Mouse (Mus musculus): ENCODE measurements around the gene Rsph4a.
"Not testable (repeated sequence)": the region's sequence is repeated elsewhere in the genome, so short reads cannot be mapped to it uniquely, and the experiment has no call there.

Gene Rsph4a

DNA sequence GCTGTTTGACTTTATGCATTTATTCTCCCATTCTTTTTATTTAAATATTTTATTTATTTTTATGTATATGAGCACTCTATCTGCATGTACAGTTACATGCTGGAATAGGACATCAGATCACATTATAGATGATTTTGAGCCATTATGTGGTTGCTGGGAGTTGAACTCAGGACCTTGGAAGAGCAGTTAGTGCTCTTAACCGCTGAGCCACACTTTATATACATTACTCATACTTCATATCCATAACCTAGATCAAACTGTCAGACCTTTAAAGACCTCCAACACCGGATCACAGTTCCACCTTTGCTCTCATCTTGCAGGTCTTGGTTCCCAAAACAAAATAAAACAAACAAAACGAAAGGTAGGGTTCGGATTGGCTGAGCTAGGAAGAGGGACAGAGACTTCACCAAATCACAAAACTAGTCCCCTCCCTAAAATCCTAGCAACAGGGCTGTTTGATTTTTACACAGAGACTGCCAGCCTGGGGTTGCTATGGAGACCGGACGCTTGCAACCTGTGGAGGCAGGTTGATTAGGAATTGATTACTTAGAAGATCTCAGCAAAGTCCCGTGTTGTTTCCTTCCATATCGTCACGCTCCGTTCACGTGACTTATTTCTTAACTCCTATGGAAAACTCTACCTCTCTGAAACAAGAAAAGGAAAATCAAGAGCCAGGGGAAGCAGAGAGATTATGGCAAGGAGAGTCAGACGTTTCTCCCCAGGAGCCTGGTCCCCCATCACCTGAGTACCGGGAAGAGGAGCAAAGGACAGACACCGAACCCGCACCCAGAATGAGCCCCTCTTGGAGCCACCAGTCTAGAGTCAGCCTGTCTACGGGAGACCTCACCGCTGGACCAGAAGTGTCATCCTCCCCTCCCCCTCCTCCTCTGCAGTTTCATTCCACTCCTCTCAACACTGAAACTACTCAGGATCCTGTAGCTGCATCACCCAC, at the start of gene Rsph4a:
Rsph4a (plus strand) TSS at position 582 of the 952 bp plus-strand sequence.
- peak; percentile 10 for DNase-seq

DNA sequence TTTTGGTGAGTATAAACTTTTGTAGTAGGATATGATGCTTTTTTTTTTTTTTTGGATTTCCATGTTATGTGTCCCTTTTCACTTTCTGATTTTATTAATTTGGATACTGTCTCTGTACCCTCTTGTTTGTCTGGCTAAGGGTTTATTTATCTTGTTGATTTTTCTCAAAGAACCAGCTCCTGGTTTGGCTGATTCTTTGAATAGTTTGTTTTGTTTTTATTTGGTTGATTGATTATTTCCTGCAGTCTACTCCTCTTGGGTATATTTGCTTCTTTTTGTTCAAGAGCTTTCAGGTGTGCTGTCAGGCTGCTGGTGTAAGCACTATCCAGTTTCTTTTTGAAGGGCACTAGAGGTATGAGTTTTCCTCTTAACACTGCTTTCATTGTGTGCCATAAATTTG, 47.5 kb upstream of the Rsph4a start, which contains the start of gene Sult3a1:
Sult3a1 (plus strand) TSS at position 301 of the 400 bp plus-strand sequence.
- DNase-seq, result no peak

DNA sequence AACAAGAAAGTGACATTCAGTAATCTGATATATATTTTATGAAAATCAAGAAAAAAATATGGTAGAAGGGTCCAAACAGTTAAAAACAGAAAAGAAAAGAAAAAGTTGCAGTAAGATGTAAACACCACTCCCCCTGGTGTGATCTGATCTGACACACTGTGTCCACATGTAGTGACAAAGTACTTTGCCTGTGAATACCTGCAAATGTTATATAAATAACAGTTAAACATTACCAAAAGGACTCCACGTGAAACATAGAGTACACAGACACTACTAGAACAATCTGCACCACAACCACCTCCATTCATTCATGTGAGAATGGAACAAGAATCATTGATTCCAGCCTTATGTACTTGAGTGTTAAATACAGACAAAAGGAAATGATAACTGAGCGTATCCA, 38.9 kb upstream of the Rsph4a start:
- no peak for DNase-seq

DNA sequence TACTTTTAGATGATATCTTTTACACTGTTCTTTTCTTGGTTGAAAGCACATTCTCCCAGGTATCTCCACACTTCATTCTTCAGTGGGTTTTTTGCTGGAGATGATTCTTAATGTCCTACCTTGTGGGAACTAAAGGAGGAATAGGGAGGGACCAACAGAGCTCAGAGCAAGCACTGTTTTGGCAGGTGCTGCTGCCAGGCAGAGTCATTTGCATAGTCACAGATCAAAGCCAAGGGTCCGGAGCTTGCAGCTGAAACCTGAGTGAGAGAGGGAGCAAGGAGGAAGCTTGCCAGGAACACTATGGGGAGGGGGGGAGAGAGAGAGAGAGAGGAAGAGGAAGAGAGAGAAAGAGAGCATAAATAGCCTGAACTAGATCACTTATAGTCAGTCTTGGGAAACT, 34.5 kb upstream of the Rsph4a start:
- DNase-seq, result no peak

DNA sequence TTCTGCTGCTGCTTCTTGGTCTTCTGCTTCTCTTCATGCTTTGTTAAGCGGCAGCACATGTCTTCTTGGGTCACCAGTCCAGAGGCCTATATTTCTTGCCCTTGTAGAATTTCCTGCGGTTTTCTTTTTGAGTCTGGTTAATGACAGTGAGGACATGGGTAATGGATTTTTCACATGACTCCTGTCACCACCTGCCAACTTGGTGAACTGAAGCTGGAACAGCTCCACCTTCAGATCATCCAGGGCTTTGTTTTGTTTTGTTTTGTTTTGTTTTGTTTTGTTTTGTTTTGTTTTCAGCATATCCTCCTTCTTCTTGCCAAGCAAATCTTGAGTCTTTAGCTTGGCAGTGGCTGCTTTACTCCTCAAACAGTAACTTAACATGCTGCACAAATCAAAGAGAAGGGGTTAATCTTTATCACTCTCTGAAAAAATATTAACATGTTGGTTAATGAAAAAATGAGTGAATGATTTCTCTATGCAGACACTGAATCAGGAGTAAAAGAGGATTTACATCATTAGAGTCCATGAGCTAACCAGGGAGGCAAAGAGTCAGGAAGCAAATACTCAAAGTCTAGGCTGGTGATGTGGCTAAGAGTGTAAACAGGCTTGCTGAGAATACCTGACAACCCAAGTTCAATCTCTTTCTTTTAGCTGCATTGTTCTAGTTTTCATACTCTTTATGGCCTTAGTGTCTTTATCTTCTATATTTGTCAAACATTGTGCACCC, 32.1 kb upstream of the Rsph4a start:
- no peak for DNase-seq

DNA sequence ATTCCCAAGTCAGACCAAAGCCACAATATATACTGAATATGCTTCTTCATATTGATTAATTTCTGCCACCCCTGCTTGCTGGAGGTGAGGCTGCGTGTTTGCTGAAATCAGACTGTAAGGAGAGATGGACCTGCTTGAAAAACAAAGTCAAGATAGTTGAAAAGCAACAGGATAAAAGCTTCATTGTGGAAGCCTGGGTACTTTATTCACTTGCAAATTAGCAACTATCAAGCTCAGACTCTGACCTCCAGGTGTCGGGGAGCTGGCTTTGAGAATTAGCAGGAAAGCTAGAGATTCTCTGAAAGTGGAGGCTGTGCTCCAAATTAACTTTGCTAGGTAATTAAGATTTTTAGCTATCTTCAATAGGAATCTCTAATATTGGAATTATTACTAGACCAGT, 22.5 kb upstream of the Rsph4a start:
- DNase-seq, result not testable (repeated sequence)

DNA sequence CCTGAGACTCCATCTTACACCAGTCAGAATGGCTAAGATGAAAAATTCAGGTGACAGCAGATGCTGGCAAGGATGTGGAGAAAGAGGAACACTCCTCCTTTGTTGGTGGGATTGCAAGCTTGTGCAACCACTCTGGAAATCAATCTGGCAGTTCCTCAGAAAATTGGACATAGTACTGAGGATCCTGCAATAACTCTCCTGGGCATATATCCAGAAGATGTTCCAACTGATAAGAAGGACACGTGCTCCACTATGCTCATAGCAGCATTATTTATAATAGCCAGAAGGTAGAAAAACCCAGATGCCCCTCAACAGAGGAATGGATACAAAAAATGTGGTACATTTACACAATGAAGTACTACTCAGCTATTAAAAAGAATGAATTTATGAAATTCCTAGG, 3.4 kb upstream of the Rsph4a start:
- DNase-seq, result not testable (repeated sequence)

DNA sequence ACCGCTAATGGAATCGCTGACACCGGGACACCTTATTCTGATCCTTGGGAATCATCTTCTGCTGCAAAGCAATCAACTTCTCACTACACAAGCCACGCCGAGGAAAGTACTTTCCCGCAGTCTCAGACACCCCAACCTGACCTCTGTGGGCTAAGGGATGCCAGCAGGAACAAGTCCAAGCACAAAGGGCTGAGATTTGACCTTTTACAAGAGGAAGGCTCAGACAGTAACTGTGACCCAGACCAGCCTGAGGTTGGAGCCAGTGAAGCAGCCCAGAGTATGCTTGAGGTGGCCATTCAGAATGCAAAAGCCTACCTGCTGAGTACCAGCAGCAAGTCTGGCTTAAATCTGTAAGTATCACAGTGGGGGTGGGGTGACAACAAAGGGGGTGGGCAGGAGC, 578 bp downstream of the Rsph4a start:
- no peak for DNase-seq

DNA sequence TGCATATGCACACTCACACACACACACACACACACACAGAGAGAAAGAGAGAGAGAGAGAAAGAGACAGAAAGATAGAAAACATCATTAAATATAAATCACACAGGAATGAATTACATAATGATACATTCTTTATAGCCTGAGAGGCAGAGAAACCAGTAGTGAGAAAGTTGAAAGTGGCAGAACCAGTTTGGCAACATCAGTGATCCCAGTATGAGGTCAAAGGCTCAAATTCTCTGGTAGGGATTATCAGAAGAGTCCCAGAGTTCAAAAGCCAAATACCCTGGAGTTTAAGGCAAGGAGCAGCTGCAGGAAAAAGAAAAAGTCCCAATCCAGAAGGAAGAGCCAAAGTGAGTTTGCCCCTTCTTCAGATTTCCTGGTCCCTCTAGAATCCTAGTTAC, 35.8 kb downstream of the Rsph4a start:
- DNase-seq, result no peak

DNA sequence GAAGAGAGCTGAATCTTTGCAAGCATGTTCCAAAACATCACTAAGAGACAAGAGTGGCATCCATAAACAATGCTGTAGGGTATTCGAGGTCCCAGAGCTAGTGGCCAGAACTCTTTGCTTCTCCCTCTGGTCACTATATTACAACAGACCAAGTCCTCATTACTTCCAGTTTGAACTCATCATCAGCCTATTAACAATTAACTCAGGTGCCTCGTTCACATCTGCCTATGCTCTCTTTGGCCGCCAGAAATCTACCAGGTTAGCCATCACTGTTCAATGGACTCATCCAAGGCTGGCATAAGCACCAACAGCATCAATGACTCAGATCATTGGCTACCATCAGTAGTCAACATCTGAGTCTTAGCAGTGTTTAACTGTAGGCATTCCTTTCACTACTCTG, 40.5 kb downstream of the Rsph4a start:
- DNase-seq, result no peak

DNA sequence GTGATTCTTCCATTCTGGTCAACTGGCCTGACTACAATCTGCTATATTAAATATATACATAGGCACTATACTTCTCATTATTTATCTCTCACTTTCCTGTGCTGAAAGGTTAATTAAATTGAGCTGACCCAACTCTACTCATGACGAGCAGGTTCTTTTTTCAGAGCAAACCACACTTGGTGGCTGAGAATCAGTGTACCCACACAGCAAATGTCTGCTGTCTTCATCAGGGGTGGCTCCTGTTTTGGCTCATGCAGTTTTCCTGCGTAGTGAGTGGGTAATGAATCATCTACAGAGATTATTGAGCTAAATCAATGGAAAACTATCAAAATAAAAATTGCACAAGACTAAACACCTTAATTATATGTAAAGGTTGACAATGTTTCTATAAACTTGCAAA, 41.4 kb downstream of the Rsph4a start:
- no peak for DNase-seq

DNA sequence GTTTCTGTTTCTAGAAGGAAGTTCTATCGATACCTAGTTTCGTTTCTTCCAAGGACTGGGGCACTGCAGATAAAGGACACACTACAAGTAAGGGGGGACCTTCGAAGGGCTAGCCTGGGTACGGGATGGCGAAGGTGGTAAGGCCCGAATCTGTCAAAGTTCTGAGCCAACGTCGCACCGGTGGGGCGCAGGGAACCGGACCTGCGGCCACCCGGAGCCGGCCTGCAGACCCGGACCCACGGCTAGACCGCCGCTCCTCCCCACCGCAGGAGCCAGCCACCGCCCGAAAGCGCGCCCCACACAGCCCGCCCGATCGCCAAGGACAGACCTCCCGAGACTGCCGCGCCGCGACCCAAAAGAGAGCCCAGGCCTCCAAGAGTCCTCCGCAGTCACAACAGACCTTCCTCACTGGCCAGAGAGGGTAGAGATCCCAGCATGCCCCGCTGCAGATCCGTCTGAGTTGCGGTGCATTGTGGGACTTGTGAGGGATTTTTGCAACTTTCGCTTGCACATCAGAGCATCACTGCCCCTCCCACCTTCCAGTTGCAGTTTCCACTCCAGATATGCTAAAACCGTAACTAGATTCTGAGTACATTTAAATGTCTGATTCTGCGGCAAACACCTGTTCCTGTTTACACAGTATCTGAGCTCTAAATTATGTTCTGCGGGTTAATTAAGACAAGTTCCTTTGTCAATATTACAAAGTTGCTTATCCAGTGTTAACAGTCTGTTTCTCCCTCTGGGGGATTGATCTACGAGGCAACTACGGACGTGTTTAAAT, 46.1 kb downstream of the Rsph4a start, which contains the start of gene Zup1:
Zup1 (minus strand) TSS at position 467 of the 781 bp plus-strand sequence.
- DNase-seq, result peak; percentile 85

DNA sequence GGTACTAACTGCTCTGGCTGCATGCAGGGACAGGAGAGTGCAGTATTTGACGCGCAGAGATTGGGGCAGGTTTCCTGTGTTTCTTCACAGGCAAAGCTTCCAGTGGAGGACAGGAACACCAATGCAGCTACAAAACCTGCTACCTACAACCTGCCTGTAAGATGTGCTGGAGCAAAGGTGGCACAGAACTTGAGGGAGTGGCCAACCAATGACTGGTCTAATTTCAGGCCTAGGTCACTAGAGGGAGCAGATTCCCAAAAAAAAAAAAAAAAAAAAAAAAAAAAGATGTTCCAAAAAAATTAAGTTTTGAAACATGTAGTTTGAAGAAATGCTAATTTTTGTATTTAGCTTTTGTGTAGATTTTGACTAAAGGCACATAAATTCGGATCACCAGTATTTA, 47.6 kb downstream of the Rsph4a start:
- no peak for DNase-seq

All from thymus, postnatal 4 days (tissue).